Mouse (Mus musculus) CH12.LX (cell line): Measurements from ENCODE around the gene Pus1. TPM values are rescaled to one million over a fixed set of nuclear protein-coding genes. Genes with fewer than 3 reads are reported as not detected.

Experiments
- DNase-seq: peaks from one replicate; pipeline ENCODE4 v3.0.0-alpha.2; 2013; ENCODE audit errors: extremely low read depth
- H3K27ac ChIP-seq: 2 replicates; pipeline ENCODE4 v1.5.1; 2012; ENCODE audit warnings: low read depth, mild to moderate bottlenecking, control low read depth, moderate library complexity; ENCODE audit not compliant: insufficient read depth
- H3K27me3 ChIP-seq: replicated peaks from 2 replicates; pipeline ENCODE3; 2012; ENCODE audit warnings: inconsistent platforms
- H3K36me3 ChIP-seq, 2 experiments: replicated peaks in 1 of 2; 2 replicates each; pipeline versions ENCODE3 to v1.6.1; 2012; ENCODE audit warnings: inconsistent platforms in 1 of 2, low read length in 1 of 2, mild to moderate bottlenecking in 1 of 2, mixed read lengths in 1 of 2, moderate library complexity in 1 of 2; ENCODE audit not compliant: control insufficient read depth in 1 of 2, insufficient read depth in 1 of 2
- H3K4me1 ChIP-seq, 2 experiments: 2 replicates each; pipeline ENCODE4 v1.6.1; 2012; ENCODE audit warnings: inconsistent platforms in 1 of 2, moderate library complexity in 1 of 2; ENCODE audit not compliant: insufficient read depth in 2 of 2, control insufficient read depth in 1 of 2
- H3K4me2 ChIP-seq: 2 replicates; pipeline ENCODE4 v1.6.1; 2012; ENCODE audit warnings: low read depth, mild to moderate bottlenecking, control low read depth; ENCODE audit not compliant: poor library complexity, insufficient read depth, severe bottlenecking
- H3K4me3 ChIP-seq, 3 experiments: fragments of 150-350 bp in 1 of 3; sonication (generic) in 1 of 3; replicated peaks in 1 of 3; 2 replicates each; pipeline versions ENCODE3 to v1.5.1; 2011 to 2012; ENCODE audit warnings: low read depth in 2 of 3, low read length in 2 of 3, mild to moderate bottlenecking in 2 of 3, moderate library complexity in 2 of 3, control low read depth in 1 of 3, improper control_type of control experiment in 1 of 3, inconsistent platforms in 1 of 3, mixed read lengths in 1 of 3; ENCODE audit not compliant: poor library complexity in 1 of 3
- H3K79me2 ChIP-seq: replicated peaks from 2 replicates; pipeline ENCODE4 v1.6.1; 2012; ENCODE audit warnings: mild to moderate bottlenecking, moderate library complexity; ENCODE audit not compliant: control insufficient read depth, poor library complexity, insufficient read depth, severe bottlenecking; ENCODE audit errors: extremely low read depth
- H3K9ac ChIP-seq: 2 replicates; pipeline ENCODE4 v1.6.1; 2012; ENCODE audit warnings: low read depth, mild to moderate bottlenecking, control low read depth, moderate library complexity; ENCODE audit not compliant: insufficient read depth
- H3K9me3 ChIP-seq: replicated peaks from 2 replicates; pipeline ENCODE3; 2012; ENCODE audit warnings: low read length, inconsistent platforms, mixed read lengths
- ELF1 ChIP-seq: IDR thresholded peaks from 2 replicates; pipeline ENCODE4 v1.6.1; 2014; ENCODE audit warnings: low read depth, mild to moderate bottlenecking, inconsistent platforms, low read length, improper control_type of control experiment
- GABPA ChIP-seq: IDR thresholded peaks from 2 replicates; pipeline ENCODE4 v1.6.1; 2012; ENCODE audit warnings: low read depth, low read length, improper control_type of control experiment, inconsistent platforms; ENCODE audit not compliant: insufficient replicate concordance
- MAFK ChIP-seq: IDR thresholded peaks from 2 replicates; pipeline ENCODE4 v1.6.1; 2011; ENCODE audit warnings: low read length, improper control_type of control experiment; ENCODE audit not compliant: insufficient replicate concordance
- MAZ ChIP-seq: IDR thresholded peaks from 2 replicates; pipeline ENCODE4 v1.6.1; 2012; ENCODE audit warnings: low read depth, mild to moderate bottlenecking, inconsistent platforms, low read length, improper control_type of control experiment, moderate library complexity
- NELFE ChIP-seq: IDR thresholded peaks from 2 replicates; pipeline ENCODE4 v1.6.1; 2011; ENCODE audit warnings: low read depth, low read length, improper control_type of control experiment
- NRF1 ChIP-seq: IDR thresholded peaks from 2 replicates; pipeline ENCODE4 v1.6.1; 2014; ENCODE audit warnings: low read depth, mild to moderate bottlenecking, inconsistent platforms, low read length, improper control_type of control experiment, moderate library complexity
- USF2 ChIP-seq: conservative IDR thresholded peaks from 2 replicates; pipeline ENCODE4 v1.6.1; 2011; ENCODE audit warnings: low read depth, low read length, improper control_type of control experiment
- ZNF384 ChIP-seq: IDR thresholded peaks from 2 replicates; pipeline ENCODE4 v1.6.1; 2012; ENCODE audit warnings: low read depth, low read length, improper control_type of control experiment, inconsistent platforms
- dilution Hi-C: fragments of 300-500 bp; cut with MboI; formaldehyde crosslinking; loops from 2 replicates; pipeline ENCODE4 v1.14.3; 2020; ENCODE audit warnings: low sequenced_read_pairs; ENCODE audit not compliant: extremely low pct_unique_long_range_greater_than_20kb, extremely low pct_ligation_motif_present
- in situ Hi-C: fragments of 300-500 bp; cut with MboI; formaldehyde crosslinking; loops from 3 replicates; pipeline ENCODE4 v1.14.3; 2019; ENCODE audit warnings: low sequenced_read_pairs, low pct_ligation_motif_present, low pct_unique_long_range_greater_than_20kb, mixed read lengths
- polyA plus RNA-seq: library from polyadenylated mRNA; unstranded; fragments of >175 nt; gene quantifications from 2 replicates; pipeline ENCODE4 v1.2.1, GENCODE M21; 2012; ENCODE audit warnings: low read depth; ENCODE audit not compliant: insufficient read length
- total RNA-seq, 2 experiments: library from RNA; depleted of rRNA; stranded (reverse); fragments of 300-350 nt in 1 of 2; fragments of >200 nt in 1 of 2; gene quantifications; 2 replicates each; pipeline ENCODE4 v1.2.3; 2012 to 2014

The Pus1 gene
- total and polyA plus RNA-seq, 3 experiments: 59.1 to 84.6 (median 72.4) TPM

- no peak for TF ChIP-seq USF2
- TF ChIP-seq MAZ: no peak
- TF ChIP-seq ELF1: no peak
- TF ChIP-seq MAFK: no peak
- peaks cover 2 to 26% of the 10 kb centered on the region in 2 experiments; a peak in 2 of 4 replicates for H3K4me1 ChIP-seq
- H3K4me3 ChIP-seq: no peak overlapping the region
- in situ Hi-C loops: no loop called here
- H3K36me3 ChIP-seq: peaks cover 27 to 40% of the 10 kb centered on the region in 2 experiments
- H3K4me2 ChIP-seq: no peak overlapping the region
- H3K9ac ChIP-seq: no peak overlapping the region
- peaks cover 31% of the 10 kb centered on the region for H3K79me2 ChIP-seq
- no peaks in the 10 kb centered on the region for H3K9me3 ChIP-seq
- no peak overlapping the region for H3K27ac ChIP-seq
- no peaks in the 10 kb centered on the region for H3K27me3 ChIP-seq
- no peak for DNase-seq
- dilution Hi-C loops: no loop called here
Observed at GRCm38 (mm10) chr5:110781529-110782238, 1.2 kb upstream of the Pus1 start.

DNA sequence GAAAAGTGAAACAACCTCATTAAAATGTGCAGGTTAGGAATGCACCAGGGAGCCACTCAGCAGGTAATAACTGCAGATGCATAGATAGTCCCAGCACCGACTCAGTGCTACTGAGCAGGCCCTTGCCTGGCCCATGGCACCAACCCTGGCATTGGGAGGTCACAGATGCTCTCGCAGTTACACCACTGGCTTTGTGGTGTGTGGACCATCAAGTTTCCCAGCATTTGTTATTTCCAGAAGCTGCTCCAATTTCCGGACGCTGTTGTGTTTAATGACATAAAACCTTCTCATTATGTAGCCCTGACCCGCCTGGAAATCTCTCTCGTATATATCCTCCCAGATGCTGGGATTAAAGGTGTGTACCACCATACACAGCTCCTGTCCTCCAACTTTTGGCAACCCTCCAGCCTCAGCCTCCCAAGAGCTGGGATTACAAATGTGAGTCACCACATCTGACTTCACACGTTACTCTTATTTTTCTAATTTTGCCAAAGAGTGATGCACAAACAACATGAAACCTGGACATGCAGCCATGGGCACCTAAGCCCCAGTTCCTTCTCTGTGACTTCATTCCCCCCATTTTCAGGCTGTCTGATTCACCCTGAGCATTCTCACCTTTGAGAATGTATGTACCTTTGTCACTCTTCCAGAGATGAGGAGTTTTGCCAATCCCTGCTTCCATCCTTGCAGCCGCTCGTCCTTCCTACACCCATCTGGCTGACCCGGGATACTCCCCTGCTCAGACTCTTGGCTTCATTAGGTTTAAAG lies 486 bp upstream of the Pus1 start:
- H3K4me2 ChIP-seq: peak overlapping the region; percentile 48
- in situ Hi-C loops: no loop called here
- no peak for TF ChIP-seq GABPA
- TF ChIP-seq NELFE: peak; percentile 20; the same call in 1 of the 2 replicates
- TF ChIP-seq, all 38 proteins: peak for 1
- dilution Hi-C loops: no loop called here
- peaks cover 25 to 40% of the 10 kb centered on the region in 2 experiments for H3K36me3 ChIP-seq
- no peak overlapping the region for H3K27ac ChIP-seq
- peak overlapping the region; percentile 70 to 89 (median 81) for H3K4me3 ChIP-seq
- H3K79me2 ChIP-seq: peaks cover 31% of the 10 kb centered on the region
- H3K27me3 ChIP-seq: no peaks in the 10 kb centered on the region
- H3K9ac ChIP-seq: peak overlapping the region; percentile 83; the same call in 1 of the 2 replicates
- DNase-seq: no peak
- H3K9me3 ChIP-seq: no peaks in the 10 kb centered on the region
- H3K4me1 ChIP-seq: peaks cover 2 to 26% of the 10 kb centered on the region in 2 experiments; a peak in 2 of 4 replicates

DNA sequence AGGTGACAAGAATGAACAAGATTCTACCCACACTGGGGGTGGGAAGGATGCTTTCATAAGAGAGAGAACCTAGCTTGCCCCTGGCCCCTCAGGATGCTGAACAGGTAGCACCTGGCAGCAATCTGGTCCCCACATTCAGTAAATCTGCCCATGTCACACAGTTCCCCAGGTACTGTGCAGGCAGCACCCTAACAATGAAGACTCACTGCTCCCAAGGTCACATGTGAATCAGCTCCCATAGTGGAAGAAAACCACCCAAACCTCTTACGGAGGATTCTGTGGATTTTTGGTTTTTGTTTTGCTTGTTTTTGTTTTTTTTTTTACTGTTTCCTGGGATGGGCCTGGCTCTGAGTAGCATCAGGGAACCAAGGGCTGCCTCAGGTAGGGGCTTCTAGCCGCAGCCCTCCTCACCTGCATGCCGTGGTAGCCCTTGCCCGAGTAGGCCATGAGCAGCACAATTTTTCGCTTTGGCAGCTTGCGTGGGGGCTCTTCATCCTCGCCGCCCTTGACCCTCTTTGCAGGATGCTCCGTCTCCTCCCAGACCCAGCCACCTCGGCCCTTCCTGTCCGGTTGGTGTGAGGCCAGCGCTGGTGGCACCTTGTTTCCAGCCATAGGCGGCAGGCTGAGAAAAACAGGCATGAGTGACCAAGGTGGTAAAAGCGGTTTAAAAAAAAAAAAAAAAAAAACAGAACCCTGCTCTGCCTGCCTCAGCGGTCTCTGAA lies 1.0 kb downstream of the Pus1 start:
- Histone ChIP-seq H3K9me3 (no peaks in the 10 kb centered on the region), H3K79me2 (peaks cover 35% of the 10 kb centered on the region), H3K27me3 (no peaks in the 10 kb centered on the region), H3K36me3 (peaks cover 36 to 44% of the 10 kb centered on the region in 2 experiments), H3K4me1 (peaks cover 3 to 33% of the 10 kb centered on the region in 2 experiments; a peak in 3 of 4 replicates), H3K4me3 (peak overlapping the region; percentile 70 to 89 (median 81)), H3K9ac (peak overlapping the region; percentile 83), H3K27ac (no peak overlapping the region), H3K4me2 (peak overlapping the region; percentile 91)
- in situ Hi-C loops: no loop called here
- no peak for DNase-seq
- TF ChIP-seq ZNF384: peak; percentile 44; the same call in 1 of the 2 replicates
- no peak for TF ChIP-seq NRF1
- dilution Hi-C loops: no loop called here
